Mouse (Mus musculus) cerebellum, adult 2 months (tissue): ENCODE data around the gene Vmn2r111. TPM values are rescaled to one million over a fixed set of nuclear protein-coding genes. Genes with fewer than 3 reads are reported as not detected.
"Not testable (repeated sequence)": the region's sequence is repeated elsewhere in the genome, so short reads cannot be mapped to it uniquely, and the experiment has no call there.

Experiments
- DNase-seq, 2 experiments: peaks; one replicate each; pipeline ENCODE4 v3.0.0; 2021
- H3K27ac ChIP-seq: fragments of 200-500 bp; 2 replicates; pipeline ENCODE4 v1.5.1; 2012; ENCODE audit warnings: low read length, control low read depth, inconsistent platforms; ENCODE audit not compliant: insufficient read depth
- H3K27me3 ChIP-seq: fragments of 200-500 bp; 2 replicates; pipeline ENCODE4 v1.6.1; 2012; ENCODE audit warnings: inconsistent platforms, mild to moderate bottlenecking, low read length, moderate library complexity; ENCODE audit not compliant: control insufficient read depth, insufficient read depth
- H3K4me1 ChIP-seq: fragments of 200-500 bp; 2 replicates; pipeline ENCODE4 v1.6.1; 2011; ENCODE audit warnings: low read length; ENCODE audit not compliant: control insufficient read depth, insufficient read depth
- H3K4me3 ChIP-seq: fragments of 200-500 bp; replicated peaks from 2 replicates; pipeline ENCODE3; 2011; ENCODE audit warnings: mild to moderate bottlenecking, low read depth, low read length, control low read depth; ENCODE audit not compliant: insufficient read depth
- CTCF ChIP-seq: fragments of 200-500 bp; IDR thresholded peaks from 2 replicates; pipeline ENCODE4 v1.5.1; 2011; ENCODE audit warnings: low read depth, mild to moderate bottlenecking, control low read depth, low read length, moderate library complexity, borderline replicate concordance; ENCODE audit not compliant: insufficient read depth
- POLR2A ChIP-seq: fragments of 200-500 bp; IDR thresholded peaks from 2 replicates; pipeline ENCODE4 v1.6.1; 2011; ENCODE audit warnings: low read length, control low read depth, borderline replicate concordance; ENCODE audit not compliant: insufficient read depth
- WGBS: fragments of 180-500 bp; shearing (Covaris S2); methylation state at CpG from one replicate; pipeline ENCODE4 v1.1.7; 2018; 5-methylcytosine and 5-hydroxymethylcytosine counted together
- polyA plus RNA-seq: library from polyadenylated mRNA; depleted of rRNA; stranded (reverse); fragments of >200 nt; gene quantifications from 2 replicates; pipeline ENCODE4 v1.2.3, GENCODE M21; 2012; rRNA removed

Gene Vmn2r111
- polyA plus RNA-seq, result not detected in 2 replicates

- H3K4me1 ChIP-seq, H3K27ac ChIP-seq, DNase-seq, H3K27me3 ChIP-seq, H3K4me3 ChIP-seq: not testable (repeated sequence)
- 48% methylated on average over 1 of the region's 1 CpGs for WGBS
Measured at GRCm38 (mm10) chr17:22573382-22573781, at the start of gene Vmn2r111. Gene Vmn2r111 (minus strand): TSS chr17:22573482.

GRCm38 (mm10) chr17:22600651-22601050 is 27.4 kb upstream of the Vmn2r111 start, which contains the start of gene Vmn2r112:
Gene Vmn2r112 (plus strand): TSS chr17:22600951.
- DNase-seq, H3K4me3 ChIP-seq, H3K27me3 ChIP-seq, H3K4me1 ChIP-seq, H3K27ac ChIP-seq: not testable (repeated sequence)

- H3K27ac ChIP-seq, DNase-seq, H3K4me3 ChIP-seq, H3K4me1 ChIP-seq, H3K27me3 ChIP-seq: not testable (repeated sequence)
- WGBS, result 85% methylated on average over 7 of the region's 7 CpGs
Measured at GRCm38 (mm10) chr17:22520467-22520866, 52.8 kb downstream of the Vmn2r111 start.

GRCm38 (mm10) chr17:22520037-22520436 is 53.2 kb downstream of the Vmn2r111 start:
- WGBS, result 71% methylated on average over 3 of the region's 3 CpGs
- not testable (repeated sequence) for H3K27me3 ChIP-seq, H3K4me1 ChIP-seq, H3K4me3 ChIP-seq, DNase-seq, H3K27ac ChIP-seq

GRCm38 (mm10) chr17:22497120-22497519 is 76.2 kb downstream of the Vmn2r111 start:
- no peak overlapping the region for H3K4me3 ChIP-seq
- WGBS, result 57% methylated on average over 4 of the region's 4 CpGs
- no peak overlapping the region for H3K27ac ChIP-seq
- no peak for DNase-seq
- TF ChIP-seq CTCF, result no peak
- TF ChIP-seq POLR2A, result no peak
- no peaks in the 10 kb centered on the region for H3K27me3 ChIP-seq
- H3K4me1 ChIP-seq, result no peaks in the 10 kb centered on the region

Other genes starting within 250 kb of the Vmn2r111 start
- gene Zfp944, start 212.1 kb downstream of the Vmn2r111 start, polyA plus RNA-seq, result 8.0 and 8.4 TPM in 2 replicates
- gene Zfp758, start 212.0 kb downstream of the Vmn2r111 start, polyA plus RNA-seq, result 4.5 and 4.6 TPM in 2 replicates
- 17.3 and 18.6 TPM in 2 replicates for gene Zfp946, start 149.3 kb downstream of the Vmn2r111 start, polyA plus RNA-seq
- not detected in 2 replicates for gene Vmn2r112, start 27.5 kb upstream of the Vmn2r111 start, polyA plus RNA-seq